Mouse (Mus musculus): ENCODE data around the gene Nup133.

Nup133 gene

DNA sequence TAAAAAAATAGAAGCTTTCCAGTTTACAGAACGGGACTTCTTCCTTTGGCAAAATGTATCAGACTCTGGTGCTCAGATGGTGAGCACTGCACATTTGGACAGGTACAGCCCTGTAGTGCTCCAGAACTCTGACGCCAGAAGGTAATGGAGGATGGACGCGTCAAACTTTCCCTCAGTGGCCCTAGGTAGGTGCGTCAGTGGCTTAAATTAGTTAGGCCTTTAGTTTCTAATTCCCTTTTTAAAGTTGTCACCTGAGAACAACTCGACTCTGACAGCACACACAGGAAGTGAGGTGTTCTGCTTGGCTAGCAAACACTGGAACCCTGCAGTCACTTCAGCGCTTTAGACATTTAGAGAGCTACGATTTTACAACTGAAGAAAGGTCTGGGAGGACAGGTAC is 4.6 kb upstream of the Nup133 start:
- in situ Hi-C loops (cut with MboI): no loop called here

GRCm38 (mm10) chr8:123950077-123950802 is 1.2 kb upstream of the Nup133 start:
- in situ Hi-C loops (cut with MboI): no loop called here

GRCm38 (mm10) chr8:123949686-123949986 is 571 bp upstream of the Nup133 start:
- in situ Hi-C loops (cut with MboI): no loop called here

- in situ Hi-C loops (cut with MboI): no loop called here
Observed at GRCm38 (mm10) chr8:123929026-123929425, 20.0 kb downstream of the Nup133 start.

GRCm38 (mm10) chr8:123925671-123926070 is 23.4 kb downstream of the Nup133 start:
- in situ Hi-C loops (cut with MboI): no loop called here

DNA sequence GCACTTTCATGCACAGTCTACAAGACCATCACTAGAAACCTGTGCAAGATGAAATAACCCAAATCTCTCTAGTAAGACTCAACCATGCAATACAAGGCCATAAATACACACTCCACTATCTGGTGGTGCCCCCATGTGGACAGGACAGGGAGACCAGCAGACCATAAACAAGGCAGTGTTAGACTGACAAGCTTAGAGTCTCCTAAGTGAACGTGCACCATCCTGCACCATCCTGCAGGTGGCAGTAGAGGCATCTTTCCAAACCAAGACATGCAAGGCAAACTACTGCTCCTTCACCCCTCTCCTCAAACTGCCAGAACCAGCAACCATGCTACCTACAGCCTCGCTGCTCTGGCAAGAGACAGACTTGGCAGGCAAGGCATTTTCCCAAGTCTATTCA is 24.3 kb downstream of the Nup133 start:
- in situ Hi-C loops (cut with MboI): no loop called here

DNA sequence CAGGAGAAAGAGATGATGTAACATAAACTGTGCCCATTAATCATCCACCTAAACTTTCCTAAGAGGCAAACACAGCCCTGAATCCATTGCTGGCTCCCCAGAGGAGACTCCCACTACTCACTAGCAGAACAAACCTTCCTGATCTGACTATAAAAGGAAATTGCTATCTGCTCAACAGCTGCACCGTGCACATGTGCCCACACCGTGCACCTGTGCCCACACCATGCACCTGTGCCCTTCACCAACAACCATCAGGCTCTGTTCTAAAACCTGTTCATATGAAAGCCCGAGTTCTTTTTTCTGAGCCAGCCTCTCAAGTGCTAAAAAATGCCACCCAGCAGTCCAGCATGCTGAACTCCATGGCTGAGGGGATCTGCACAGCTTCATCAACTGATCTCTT is 34.4 kb downstream of the Nup133 start:
- in situ Hi-C loops (cut with MboI): no loop called here

- in situ Hi-C loops (cut with MboI): no loop called here
Observed at GRCm38 (mm10) chr8:123912265-123912664, 36.8 kb downstream of the Nup133 start.

DNA sequence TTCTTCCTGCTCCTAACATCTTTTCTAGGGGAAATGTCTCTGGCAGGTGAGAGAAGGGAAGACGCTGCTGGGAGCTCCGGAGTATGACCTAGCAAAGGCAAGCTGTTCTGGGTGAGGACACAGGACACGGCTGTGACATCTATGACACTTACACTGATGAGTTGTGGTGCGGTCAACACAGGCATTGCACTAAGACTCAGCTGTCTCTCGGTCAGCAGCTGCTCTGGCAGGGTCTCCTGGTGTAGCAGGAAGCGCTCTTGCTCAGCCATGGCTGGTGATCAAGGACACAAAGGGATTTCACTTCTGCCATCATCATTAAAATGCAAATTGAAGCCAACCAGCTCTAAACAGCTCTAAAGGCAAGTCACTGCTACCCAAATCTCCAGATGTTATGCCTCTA is 41.5 kb downstream of the Nup133 start:
- in situ Hi-C loops (cut with MboI): no loop called here

DNA sequence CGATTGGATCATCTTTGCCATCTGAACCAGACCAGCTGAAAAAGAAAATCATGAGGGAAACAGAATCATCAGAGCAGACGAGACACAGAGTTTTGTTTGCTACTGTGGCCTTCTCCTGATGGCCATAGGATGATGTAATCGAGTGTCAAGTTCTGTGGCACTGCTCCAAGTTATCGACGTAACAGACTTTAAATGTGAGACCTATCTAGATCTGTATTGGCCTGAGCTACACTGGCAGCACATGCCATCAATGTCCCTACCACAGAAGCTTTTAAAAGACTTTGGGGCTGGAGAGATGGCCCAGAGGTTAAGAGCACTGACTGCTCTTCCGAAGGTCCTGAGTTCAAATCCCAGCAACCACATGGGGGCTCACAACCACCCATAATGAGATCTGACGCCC is 46.4 kb downstream of the Nup133 start:
- in situ Hi-C loops (cut with MboI): no loop called here

- in situ Hi-C loops (cut with MboI): no loop called here
Observed at GRCm38 (mm10) chr8:123899366-123899765, 49.7 kb downstream of the Nup133 start.

- in situ Hi-C loops (cut with MboI): no loop called here
Observed at GRCm38 (mm10) chr8:123898576-123898975, 50.5 kb downstream of the Nup133 start.

GRCm38 (mm10) chr8:123896774-123897173 is 52.3 kb downstream of the Nup133 start:
- in situ Hi-C loops (cut with MboI): no loop called here

DNA sequence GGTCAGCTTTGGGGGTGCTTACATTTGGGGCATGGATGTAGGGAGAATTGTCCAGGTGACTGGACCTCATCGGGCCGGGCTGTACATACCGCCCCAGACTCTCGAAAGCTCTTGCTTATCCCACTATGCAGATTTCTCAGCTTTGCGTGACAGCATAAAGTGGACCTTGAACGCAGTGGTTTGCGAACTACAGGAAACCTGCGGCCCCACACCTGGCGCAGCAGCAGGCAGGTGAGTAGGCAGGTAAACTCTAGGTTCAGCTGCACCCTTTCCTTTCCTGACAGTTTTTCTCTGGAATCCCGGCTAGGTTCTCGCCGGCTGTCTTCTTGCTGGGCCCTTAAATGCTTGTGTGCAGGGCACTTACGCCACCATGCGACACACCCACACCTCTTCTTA is 52.7 kb downstream of the Nup133 start:
- in situ Hi-C loops (cut with MboI): no loop called here

DNA sequence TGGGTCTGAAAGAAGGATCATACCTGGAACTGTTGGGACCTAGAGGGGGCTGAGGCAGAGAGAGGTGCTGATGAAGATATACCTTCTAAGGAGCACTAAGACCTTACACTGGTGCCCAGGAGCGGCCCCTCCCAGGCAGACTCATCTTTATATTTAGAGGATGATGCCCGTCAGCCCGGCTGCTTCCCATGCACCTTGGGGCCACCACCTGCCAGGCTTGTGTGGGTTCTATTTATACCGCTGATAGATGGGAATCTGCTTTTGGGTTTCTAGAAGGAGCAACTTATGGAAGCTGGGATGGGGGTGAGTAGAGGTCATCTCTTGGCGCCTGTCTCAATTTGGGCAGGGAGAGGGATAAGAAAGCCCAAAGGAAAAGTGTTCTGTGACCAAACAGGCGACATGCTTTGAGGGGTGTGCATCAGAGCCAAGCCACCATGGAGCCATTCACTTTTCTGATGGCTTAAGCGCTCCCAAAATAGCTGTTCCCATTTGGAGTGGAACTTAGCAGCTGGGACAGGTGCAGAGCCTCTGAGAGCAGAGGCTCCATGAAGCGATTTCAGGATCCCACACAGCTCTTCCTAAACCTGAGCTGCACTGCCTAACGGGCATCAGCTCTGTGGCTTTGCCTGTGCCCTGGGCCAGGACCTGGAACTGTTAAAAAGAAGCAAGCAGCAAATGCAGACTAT is 53.2 kb downstream of the Nup133 start:
- in situ Hi-C loops (cut with MboI): no loop called here

- in situ Hi-C loops (cut with MboI): no loop called here
Observed at GRCm38 (mm10) chr8:123895230-123895629, 53.8 kb downstream of the Nup133 start.

DNA sequence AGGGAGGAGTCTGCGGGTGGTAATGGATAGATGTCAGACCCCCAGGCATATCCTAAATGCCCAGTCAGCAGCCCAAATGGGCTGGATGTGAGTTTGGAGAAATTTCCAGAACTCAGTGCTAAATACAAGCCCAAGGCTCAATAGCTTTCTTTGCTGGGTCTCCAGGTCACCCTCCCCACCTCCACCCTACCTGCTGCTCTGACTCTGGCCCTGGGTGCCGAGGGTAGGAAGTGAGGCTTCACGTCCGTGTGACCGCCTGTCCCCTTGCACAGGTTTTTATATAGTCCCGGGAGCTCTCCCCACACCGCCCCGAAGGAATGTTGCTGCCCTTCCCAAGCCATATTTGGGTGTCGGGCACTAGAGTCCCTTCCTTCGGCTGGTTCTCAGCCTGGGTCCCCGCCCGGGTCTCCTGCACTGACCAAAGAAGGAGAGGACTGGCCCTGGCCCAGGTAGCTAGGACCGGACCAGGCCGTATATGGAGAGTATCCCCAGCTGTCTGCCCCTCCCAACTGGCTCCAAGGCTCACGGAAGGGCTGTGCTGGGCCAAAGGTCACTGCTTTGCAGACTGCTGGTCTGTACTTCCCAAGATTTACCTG is 54.5 kb downstream of the Nup133 start, which contains the start of gene Acta1:
Acta1 (minus strand) TSS at position 250 of the 596 bp plus-strand sequence.
- in situ Hi-C loops (cut with MboI): no loop called here

DNA sequence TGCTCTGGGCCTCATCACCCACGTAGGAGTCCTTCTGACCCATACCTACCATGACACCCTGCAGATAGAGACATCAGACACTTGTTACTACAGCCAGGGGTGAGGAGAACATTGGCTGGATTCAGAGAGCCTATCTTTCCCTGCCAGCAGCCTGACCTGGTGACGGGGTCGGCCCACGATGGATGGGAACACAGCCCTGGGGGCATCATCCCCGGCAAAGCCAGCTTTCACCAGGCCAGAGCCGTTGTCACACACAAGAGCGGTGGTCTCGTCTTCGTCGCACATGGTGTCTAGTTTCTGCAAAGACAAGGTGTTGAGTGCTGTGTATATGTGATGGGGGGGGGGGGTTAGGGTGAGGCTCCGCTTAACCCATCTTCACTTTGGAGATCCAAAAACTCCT is 55.7 kb downstream of the Nup133 start:
- in situ Hi-C loops (cut with MboI): no loop called here

DNA sequence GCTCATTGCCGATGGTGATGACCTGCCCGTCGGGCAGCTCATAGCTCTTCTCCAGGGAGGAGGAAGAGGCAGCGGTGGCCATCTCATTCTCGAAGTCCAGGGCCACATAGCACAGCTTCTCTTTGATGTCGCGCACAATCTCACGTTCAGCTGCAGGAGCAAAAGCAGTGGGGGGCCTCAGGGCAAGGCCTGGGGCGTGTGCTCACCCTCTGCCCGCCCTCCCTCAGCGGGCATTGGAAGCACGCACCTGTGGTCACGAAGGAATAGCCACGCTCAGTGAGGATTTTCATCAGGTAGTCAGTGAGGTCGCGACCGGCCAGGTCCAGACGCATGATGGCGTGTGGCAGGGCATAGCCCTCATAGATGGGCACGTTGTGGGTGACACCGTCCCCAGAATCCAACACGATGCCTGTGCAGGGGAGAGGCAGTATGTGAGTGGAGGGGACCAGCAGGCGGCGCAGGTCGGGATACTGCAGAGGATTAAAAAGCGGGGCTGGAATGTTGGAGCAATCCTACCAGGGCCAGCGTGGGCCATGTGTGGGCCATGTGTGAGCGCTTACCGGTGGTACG is 56.4 kb downstream of the Nup133 start:
- in situ Hi-C loops (cut with MboI): no loop called here

DNA sequence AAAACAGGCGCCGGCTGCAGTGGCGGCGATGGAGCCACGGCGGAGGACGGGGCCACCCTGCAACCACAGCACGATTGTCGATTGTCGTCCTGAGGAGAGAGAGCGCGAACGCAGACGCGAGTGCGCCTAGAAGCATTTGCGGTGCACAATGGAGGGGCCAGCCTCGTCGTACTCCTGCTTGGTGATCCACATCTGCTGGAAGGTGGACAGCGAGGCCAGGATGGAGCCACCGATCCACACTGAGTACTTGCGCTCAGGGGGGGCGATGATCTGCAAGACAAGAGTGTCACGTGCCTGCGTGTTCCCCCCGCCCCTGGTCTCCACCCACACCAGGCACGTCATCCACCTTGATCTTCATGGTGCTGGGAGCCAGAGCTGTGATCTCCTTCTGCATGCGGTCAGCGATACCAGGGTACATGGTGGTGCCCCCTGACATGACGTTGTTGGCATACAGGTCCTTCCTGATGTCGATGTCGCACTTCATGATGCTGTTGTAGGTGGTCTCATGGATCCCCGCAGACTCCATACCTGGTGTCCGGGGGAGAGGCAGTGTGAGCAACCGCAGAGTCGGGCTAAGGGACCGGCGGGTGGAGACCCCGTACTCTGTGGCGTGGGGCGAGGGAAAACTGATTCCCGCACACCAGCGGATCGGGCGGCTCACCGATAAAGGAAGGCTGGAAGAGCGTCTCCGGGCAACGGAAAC is 57.0 kb downstream of the Nup133 start:
- in situ Hi-C loops (cut with MboI): no loop called here

GRCm38 (mm10) chr8:123891271-123891670 is 57.8 kb downstream of the Nup133 start:
- in situ Hi-C loops (cut with MboI): no loop called here

GRCm38 (mm10) chr8:123889797-123890196 is 59.3 kb downstream of the Nup133 start:
- in situ Hi-C loops (cut with MboI): no loop called here

Data from mature B cell (primary cell).